ENCODE assay signal across 8 mouse cellular contexts in genomic region chr11:69410310-69411072, GRCm38 (mm10). TPM values are rescaled to one million over a fixed set of nuclear protein-coding genes. Genes with fewer than 3 reads are reported as not detected.
A peak's percentile ranks its signal among the peaks of the same experiment; 100 is the strongest.
DNase-seq lines count a peak whose midpoint lies in the region; ATAC-seq and TF ChIP-seq lines count a peak whose summit lies in the region.

No protein-coding gene starts in this region.

- no peak for TF ChIP-seq CTCF in embryonic fibroblast, embryonic 13.5 days (IDR thresholded peaks at IDR 0.05; ENCODE audit: borderline replicate concordance, insufficient read depth, low read length)
- no peak for TF ChIP-seq CTCF in lung, embryonic 14.5 days (IDR thresholded peaks at IDR 0.05; ENCODE audit: low read depth)

- peak overlapping the region; percentile 97 for H3K27ac ChIP-seq in embryonic fibroblast, embryonic 13.5 days (ENCODE audit: insufficient read depth, low read length)
- peak overlapping the region; percentile 99 for H3K27ac ChIP-seq in heart, embryonic 15.5 days
- peak overlapping the region; percentile 99 for H3K27ac ChIP-seq in kidney, embryonic 16.5 days (ENCODE audit: low read length)
- peak overlapping the region; percentile 98 for H3K27ac ChIP-seq in lung, embryonic 14.5 days (ENCODE audit: low read depth)
- peak overlapping the region; percentile 98 for H3K27ac ChIP-seq in neural tube, embryonic 15.5 days (replicated peaks)

- WGBS in heart, embryonic 15.5 days, result under 1% methylated on average over 41 of the region's 41 CpGs
- under 1% methylated on average over 41 of the region's 41 CpGs for WGBS in kidney, embryonic 16.5 days
- under 1% methylated on average over 41 of the region's 41 CpGs for WGBS in lung, embryonic 14.5 days
- under 1% methylated on average over 41 of the region's 41 CpGs for WGBS in neural tube, embryonic 15.5 days

- H3K9me3 ChIP-seq in heart, embryonic 15.5 days (replicated peaks), result no peaks in the 10 kb centered on the region
- no peaks in the 10 kb centered on the region for H3K9me3 ChIP-seq in kidney, embryonic 16.5 days (ENCODE audit: low read length)
- no peaks in the 10 kb centered on the region for H3K9me3 ChIP-seq in lung, embryonic 14.5 days (ENCODE audit: low read depth, low read length)
- no peaks in the 10 kb centered on the region for H3K9me3 ChIP-seq in neural tube, embryonic 15.5 days (replicated peaks)

- peaks cover 33% of the 10 kb centered on the region for H3K36me3 ChIP-seq in heart, embryonic 15.5 days
- peaks cover 21% of the 10 kb centered on the region for H3K36me3 ChIP-seq in kidney, embryonic 16.5 days (ENCODE audit: insufficient read depth, low read length)
- H3K36me3 ChIP-seq in lung, embryonic 14.5 days (ENCODE audit: insufficient read depth), result peaks cover 44% of the 10 kb centered on the region
- peaks cover 36% of the 10 kb centered on the region for H3K36me3 ChIP-seq in neural tube, embryonic 15.5 days

- H3K4me1 ChIP-seq in embryonic fibroblast, embryonic 13.5 days (ENCODE audit: control insufficient read depth, insufficient read depth, low read length), result peaks cover 12% of the 10 kb centered on the region
- peaks cover 54% of the 10 kb centered on the region for H3K4me1 ChIP-seq in heart, embryonic 15.5 days (replicated peaks)
- peaks cover 45% of the 10 kb centered on the region for H3K4me1 ChIP-seq in kidney, embryonic 16.5 days (ENCODE audit: insufficient read depth, low read length)
- peaks cover 28% of the 10 kb centered on the region for H3K4me1 ChIP-seq in lung, embryonic 14.5 days (ENCODE audit: insufficient read depth)
- H3K4me1 ChIP-seq in neural tube, embryonic 15.5 days, result peaks cover 75% of the 10 kb centered on the region

- no peaks in the 10 kb centered on the region for H3K27me3 ChIP-seq in heart, embryonic 15.5 days
- no peaks in the 10 kb centered on the region for H3K27me3 ChIP-seq in kidney, embryonic 16.5 days (ENCODE audit: insufficient read depth, low read length)
- no peaks in the 10 kb centered on the region for H3K27me3 ChIP-seq in lung, embryonic 14.5 days (ENCODE audit: insufficient read depth, low read length)
- no peaks in the 10 kb centered on the region for H3K27me3 ChIP-seq in neural tube, embryonic 15.5 days (replicated peaks)

- peak overlapping the region; percentile 90 for H3K9ac ChIP-seq in heart, embryonic 15.5 days
- H3K9ac ChIP-seq in kidney, embryonic 16.5 days (replicated peaks; ENCODE audit: low read length), result peak overlapping the region; percentile 92
- H3K9ac ChIP-seq in lung, embryonic 14.5 days, result peak overlapping the region; percentile 68
- H3K9ac ChIP-seq in neural tube, embryonic 15.5 days (replicated peaks), result peak overlapping the region; percentile 77

- peak; percentile 59 for TF ChIP-seq POLR2A in embryonic fibroblast, embryonic 13.5 days (IDR thresholded peaks at IDR 0.05; ENCODE audit: low read depth, low read length)

- peak overlapping the region; percentile 93 for H3K4me2 ChIP-seq in heart, embryonic 15.5 days
- peak overlapping the region; percentile 97 for H3K4me2 ChIP-seq in kidney, embryonic 16.5 days (replicated peaks; ENCODE audit: low read depth, low read length)
- H3K4me2 ChIP-seq in lung, embryonic 14.5 days, result peak overlapping the region; percentile 97
- H3K4me2 ChIP-seq in neural tube, embryonic 15.5 days, result peak overlapping the region; percentile 96

- DNase-seq in urinary bladder, postnatal 14 days (ENCODE audit: low spot score), result peak; percentile 58
- no peak for DNase-seq in urinary bladder, adult 2 months (ENCODE audit: low spot score)
- peak; percentile 71 for DNase-seq in lung, embryonic 14.5 days
- no peak for DNase-seq in urinary bladder, postnatal 25 days (ENCODE audit: low spot score)

- ATAC-seq in heart, embryonic 15.5 days (replicated peaks; ENCODE audit: insufficient number of reproducible peaks, insufficient read depth, low FRiP score, low read depth), result peak; percentile 2; the same call in 1 of the 2 replicates
- no peak for ATAC-seq in kidney, embryonic 16.5 days (ENCODE audit: low FRiP score, low TSS enrichment)
- ATAC-seq in lung, embryonic 14.5 days (ENCODE audit: insufficient read depth), result 0 out of 2 replicates have a peak, but pooled peaks have one; percentile 1
- 0 out of 2 replicates have a peak, but pooled peaks have one; percentile 8 for ATAC-seq in neural tube, embryonic 15.5 days (ENCODE audit: low FRiP score)

- peak overlapping the region; percentile 87 for H3K4me3 ChIP-seq in embryonic fibroblast, embryonic 13.5 days (ENCODE audit: insufficient read depth, low read length)
- peak overlapping the region; percentile 85 for H3K4me3 ChIP-seq in heart, embryonic 15.5 days
- H3K4me3 ChIP-seq in kidney, embryonic 16.5 days (ENCODE audit: low read length), result peak overlapping the region; percentile 68
- peak overlapping the region; percentile 73 for H3K4me3 ChIP-seq in lung, embryonic 14.5 days (ENCODE audit: low read depth, low read length)
- H3K4me3 ChIP-seq in neural tube, embryonic 15.5 days (replicated peaks), result peak overlapping the region; percentile 65

RNA-seq across cellular contexts. Expression of gene Kdm6b, which starts 3.0 kb away (rescaled TPM):
- polyA plus RNA-seq in urinary bladder, adult 2 months (2012; rRNA removed), result 3.3 and 10.7 TPM in 2 replicates
- polyA plus RNA-seq in embryonic fibroblast, embryonic 13.5 days (2011; ENCODE audit: insufficient read length, low read depth, missing spikeins), result 31.8 and 33.4 TPM in 2 replicates
- polyA plus RNA-seq in heart, embryonic 15.5 days (2015; fragmentation: Nextera tagmentation; extraction: Ambion mirVana), result 18.6 and 19.5 TPM in 2 replicates
- polyA plus RNA-seq in kidney, embryonic 16.5 days (2015; fragmentation: Nextera tagmentation; extraction: Ambion mirVana), result 26.0 and 31.3 TPM in 2 replicates
- 22.9 and 24.4 TPM in 2 replicates for polyA plus RNA-seq in lung, embryonic 14.5 days (2014; fragmentation: Nextera tagmentation; extraction: Ambion mirVana)
- polyA plus RNA-seq in neural tube, embryonic 15.5 days (2015; fragmentation: Nextera tagmentation; extraction: Ambion mirVana), result 29.4 and 32.6 TPM in 2 replicates

RNA-seq across cellular contexts. Expression of gene Tmem88, which starts 12.5 kb away (rescaled TPM):
- 11.5 and 11.6 TPM in 2 replicates for polyA plus RNA-seq in urinary bladder, adult 2 months (2012; rRNA removed)
- 9.1 and 10.3 TPM in 2 replicates for polyA plus RNA-seq in embryonic fibroblast, embryonic 13.5 days (2011; ENCODE audit: insufficient read length, low read depth, missing spikeins)
- 37.3 and 40.6 TPM in 2 replicates for polyA plus RNA-seq in heart, embryonic 15.5 days (2015; fragmentation: Nextera tagmentation; extraction: Ambion mirVana)
- polyA plus RNA-seq in kidney, embryonic 16.5 days (2015; fragmentation: Nextera tagmentation; extraction: Ambion mirVana), result 46.5 and 47.7 TPM in 2 replicates
- polyA plus RNA-seq in lung, embryonic 14.5 days (2014; fragmentation: Nextera tagmentation; extraction: Ambion mirVana), result 37.5 and 39.1 TPM in 2 replicates
- 6.2 and 9.1 TPM in 2 replicates for polyA plus RNA-seq in neural tube, embryonic 15.5 days (2015; fragmentation: Nextera tagmentation; extraction: Ambion mirVana)

RNA-seq across cellular contexts. Expression of gene Cyb5d1, which starts 15.1 kb away (rescaled TPM):
- 43.0 and 48.0 TPM in 2 replicates for polyA plus RNA-seq in urinary bladder, adult 2 months (2012; rRNA removed)
- polyA plus RNA-seq in embryonic fibroblast, embryonic 13.5 days (2011; ENCODE audit: insufficient read length, low read depth, missing spikeins), result 51.0 and 51.7 TPM in 2 replicates
- 20.6 and 24.0 TPM in 2 replicates for polyA plus RNA-seq in heart, embryonic 15.5 days (2015; fragmentation: Nextera tagmentation; extraction: Ambion mirVana)
- 34.0 and 37.3 TPM in 2 replicates for polyA plus RNA-seq in kidney, embryonic 16.5 days (2015; fragmentation: Nextera tagmentation; extraction: Ambion mirVana)
- polyA plus RNA-seq in lung, embryonic 14.5 days (2014; fragmentation: Nextera tagmentation; extraction: Ambion mirVana), result 26.8 and 27.2 TPM in 2 replicates
- polyA plus RNA-seq in neural tube, embryonic 15.5 days (2015; fragmentation: Nextera tagmentation; extraction: Ambion mirVana), result 29.7 and 31.5 TPM in 2 replicates

RNA-seq across cellular contexts. Expression of gene Naa38, which starts 15.2 kb away (rescaled TPM):
- 143 and 188 TPM in 2 replicates for polyA plus RNA-seq in urinary bladder, adult 2 months (2012; rRNA removed)
- polyA plus RNA-seq in embryonic fibroblast, embryonic 13.5 days (2011; ENCODE audit: insufficient read length, low read depth, missing spikeins), result 75.6 and 81.1 TPM in 2 replicates
- polyA plus RNA-seq in heart, embryonic 15.5 days (2015; fragmentation: Nextera tagmentation; extraction: Ambion mirVana), result 129 and 132 TPM in 2 replicates
- 142 and 150 TPM in 2 replicates for polyA plus RNA-seq in kidney, embryonic 16.5 days (2015; fragmentation: Nextera tagmentation; extraction: Ambion mirVana)
- polyA plus RNA-seq in lung, embryonic 14.5 days (2014; fragmentation: Nextera tagmentation; extraction: Ambion mirVana), result 169 and 173 TPM in 2 replicates
- polyA plus RNA-seq in neural tube, embryonic 15.5 days (2015; fragmentation: Nextera tagmentation; extraction: Ambion mirVana), result 130 and 132 TPM in 2 replicates

RNA-seq across cellular contexts. Expression of gene Chd3, which starts 41.3 kb away (rescaled TPM):
- 85.5 and 132 TPM in 2 replicates for polyA plus RNA-seq in urinary bladder, adult 2 months (2012; rRNA removed)
- polyA plus RNA-seq in embryonic fibroblast, embryonic 13.5 days (2011; ENCODE audit: insufficient read length, low read depth, missing spikeins), result 175 and 199 TPM in 2 replicates
- 14.2 and 22.9 TPM in 2 replicates for polyA plus RNA-seq in heart, embryonic 15.5 days (2015; fragmentation: Nextera tagmentation; extraction: Ambion mirVana)
- polyA plus RNA-seq in kidney, embryonic 16.5 days (2015; fragmentation: Nextera tagmentation; extraction: Ambion mirVana), result 58.6 and 67.2 TPM in 2 replicates
- 57.3 and 59.9 TPM in 2 replicates for polyA plus RNA-seq in lung, embryonic 14.5 days (2014; fragmentation: Nextera tagmentation; extraction: Ambion mirVana)
- polyA plus RNA-seq in neural tube, embryonic 15.5 days (2015; fragmentation: Nextera tagmentation; extraction: Ambion mirVana), result 70.6 and 76.1 TPM in 2 replicates

Comparison
In these comparisons a context has a peak if more than half of its experiments do, and no peak if none do; other contexts are left out.
1. DNase-seq: peak in urinary bladder, postnatal 14 days (single experiment) and lung, embryonic 14.5 days (single experiment); none in urinary bladder, adult 2 months (single experiment) and urinary bladder, postnatal 25 days (single experiment).
2. Peak in every context shown above with its lines, with median percentiles within 50 percentile points of each other: H3K27ac ChIP-seq, H3K4me3 ChIP-seq, H3K4me2 ChIP-seq and H3K9ac ChIP-seq.